Mouse (Mus musculus) spleen, postnatal 10 days (tissue): Measurements from ENCODE around the gene Igsf21.

Source experiments
- DNase-seq, 2 experiments: peaks; one replicate each; pipeline ENCODE4 v3.0.0; 2021 to 2022; ENCODE audit warnings: low spot score in 2 of 2

The Igsf21 gene

GRCm38 (mm10) chr4:140192276-140193002 lies 54.1 kb downstream of the Igsf21 start:
- no peak for DNase-seq

- no peak for DNase-seq
Observed at GRCm38 (mm10) chr4:140189601-140190000, 57.0 kb downstream of the Igsf21 start.

GRCm38 (mm10) chr4:140188626-140189025 lies 58.0 kb downstream of the Igsf21 start:
- DNase-seq, result no peak

GRCm38 (mm10) chr4:140187404-140188145 lies 59.0 kb downstream of the Igsf21 start:
- no peak for DNase-seq

GRCm38 (mm10) chr4:140179576-140179975 lies 67.0 kb downstream of the Igsf21 start:
- no peak for DNase-seq

- no peak for DNase-seq
Observed at GRCm38 (mm10) chr4:140177055-140177454, 69.5 kb downstream of the Igsf21 start.

GRCm38 (mm10) chr4:140173746-140174399 lies 72.7 kb downstream of the Igsf21 start:
- no peak for DNase-seq

- no peak for DNase-seq
Observed at GRCm38 (mm10) chr4:140173084-140173483, 73.5 kb downstream of the Igsf21 start.

- no peak for DNase-seq
Observed at GRCm38 (mm10) chr4:140171917-140172316, 74.7 kb downstream of the Igsf21 start.

- DNase-seq, result no peak
Observed at GRCm38 (mm10) chr4:140171189-140171588, 75.4 kb downstream of the Igsf21 start.

GRCm38 (mm10) chr4:140165851-140166250 lies 80.7 kb downstream of the Igsf21 start:
- no peak for DNase-seq

GRCm38 (mm10) chr4:140164662-140165061 lies 81.9 kb downstream of the Igsf21 start:
- DNase-seq, result no peak

GRCm38 (mm10) chr4:140159617-140160016 lies 87.0 kb downstream of the Igsf21 start:
- DNase-seq, result no peak

GRCm38 (mm10) chr4:140154899-140155463 lies 91.6 kb downstream of the Igsf21 start:
- no peak for DNase-seq

GRCm38 (mm10) chr4:140154484-140154883 lies 92.1 kb downstream of the Igsf21 start:
- DNase-seq, result no peak

- DNase-seq, result no peak
Observed at GRCm38 (mm10) chr4:140153711-140154114, 92.9 kb downstream of the Igsf21 start.

GRCm38 (mm10) chr4:140153101-140153500 lies 93.5 kb downstream of the Igsf21 start:
- DNase-seq, result peak in 1 of 2 experiments; percentile 32

- DNase-seq, result no peak
Observed at GRCm38 (mm10) chr4:140149706-140150105, 96.9 kb downstream of the Igsf21 start.

- DNase-seq, result no peak
Observed at GRCm38 (mm10) chr4:140147857-140148695, 98.5 kb downstream of the Igsf21 start.

- DNase-seq, result no peak
Observed at GRCm38 (mm10) chr4:140147079-140147840, 99.3 kb downstream of the Igsf21 start.
